Mouse (Mus musculus) hindbrain, postnatal 0 days (tissue): ENCODE data around the gene Aox1. TPM values are rescaled to one million over a fixed set of nuclear protein-coding genes. Genes with fewer than 3 reads are reported as not detected.

Experiments
- ATAC-seq: fragments of 200-750 bp; cut with Nextera tagmentation; 2 replicates; pipeline ENCODE4 v1.8.0; 2017; ENCODE audit warnings: mild to moderate bottlenecking, moderate TSS enrichment, moderate library complexity
- DNase-seq: peaks from one replicate; pipeline ENCODE4 v3.0.0-alpha.2; 2015; ENCODE audit warnings: low spot score
- H3K27ac ChIP-seq: fragments of 300-500 bp; sonication (generic); 2 replicates; pipeline ENCODE4 v1.5.1; 2014; ENCODE audit warnings: mild to moderate bottlenecking
- H3K27me3 ChIP-seq: fragments of 300-500 bp; sonication (generic); 2 replicates; pipeline ENCODE4 v1.6.1; 2014; ENCODE audit warnings: low read length, mixed read lengths; ENCODE audit not compliant: insufficient read depth
- H3K36me3 ChIP-seq: fragments of 300-500 bp; sonication (generic); 2 replicates; pipeline ENCODE4 v1.6.1; 2014; ENCODE audit warnings: low read length, mixed read lengths; ENCODE audit not compliant: insufficient read depth
- H3K4me1 ChIP-seq: fragments of 300-500 bp; sonication (generic); 2 replicates; pipeline ENCODE4 v1.6.1; 2014; ENCODE audit warnings: antibody characterized with exemption, low read length, mixed read lengths; ENCODE audit not compliant: insufficient read depth
- H3K4me2 ChIP-seq: fragments of 300-500 bp; sonication (generic); 2 replicates; pipeline ENCODE4 v1.6.1; 2014; ENCODE audit warnings: low read depth, mild to moderate bottlenecking, low read length, moderate library complexity, mixed read lengths
- H3K4me3 ChIP-seq: fragments of 300-500 bp; sonication (generic); 2 replicates; pipeline ENCODE4 v1.5.1; 2014; ENCODE audit warnings: low read length
- H3K9ac ChIP-seq: fragments of 300-500 bp; sonication (generic); replicated peaks from 2 replicates; pipeline ENCODE4 v1.6.1; 2014; ENCODE audit warnings: mild to moderate bottlenecking, low read length, moderate library complexity, mixed read lengths
- H3K9me3 ChIP-seq: fragments of 300-500 bp; sonication (generic); 2 replicates; pipeline ENCODE4 v1.6.1; 2016; ENCODE audit warnings: low read length, mixed read lengths
- CTCF ChIP-seq: IDR thresholded peaks from 2 replicates; pipeline ENCODE4 v1.5.1; 2016; ENCODE audit warnings: antibody characterized with exemption, control low read depth, low read depth
- WGBS: fragments of 180-500 bp; shearing (Covaris S2); extraction: QIAGEN DNeasy Blood & Tissue Kit; methylation state at CpG from one replicate; pipeline ENCODE4 v1.1.7; 2014; 5-methylcytosine and 5-hydroxymethylcytosine counted together
- polyA plus RNA-seq: library from polyadenylated mRNA; unstranded; fragments of >200 nt; fragmentation: Nextera tagmentation; extraction: Ambion mirVana; gene quantifications from 2 replicates; pipeline ENCODE4 v1.2.1, GENCODE M21; 2015
- total RNA-seq: library from RNA; depleted of rRNA; stranded (reverse); fragments of >200 nt; gene quantifications from 2 replicates; pipeline ENCODE4 v1.2.3, GENCODE M21; 2014

Aox1 gene
- total and polyA plus RNA-seq, 2 experiments from 2014 or later = 0.41 to 0.89 TPM

- Histone ChIP-seq H3K27me3 (no peaks in the 10 kb centered on the region), H3K9ac (no peak overlapping the region), H3K4me2 (no peak overlapping the region), H3K9me3 (no peaks in the 10 kb centered on the region), H3K36me3 (no peaks in the 10 kb centered on the region), H3K27ac (no peak overlapping the region), H3K4me1 (no peaks in the 10 kb centered on the region), H3K4me3 (no peak overlapping the region)
- ATAC-seq (no peak), DNase-seq (no peak)
- no peak for TF ChIP-seq CTCF
- WGBS = 67% methylated on average over 2 of the region's 2 CpGs
Observed at GRCm38 (mm10) chr1:58101531-58102146, 71.9 kb downstream of the Aox1 start.

GRCm38 (mm10) chr1:58102494-58102893 lies 72.8 kb downstream of the Aox1 start:
- TF ChIP-seq CTCF = no peak
- 88% methylated on average over 7 of the region's 7 CpGs for WGBS
- no peak for DNase-seq
- no peaks in the 10 kb centered on the region for H3K27me3 ChIP-seq
- no peaks in the 10 kb centered on the region for H3K9me3 ChIP-seq
- no peak overlapping the region for H3K4me2 ChIP-seq
- H3K4me3 ChIP-seq = no peak overlapping the region
- H3K9ac ChIP-seq = no peak overlapping the region
- no peaks in the 10 kb centered on the region for H3K4me1 ChIP-seq
- H3K36me3 ChIP-seq = no peaks in the 10 kb centered on the region
- no peak for ATAC-seq
- no peak overlapping the region for H3K27ac ChIP-seq

GRCm38 (mm10) chr1:58105685-58106084 lies 76.0 kb downstream of the Aox1 start:
- DNase-seq = no peak
- TF ChIP-seq CTCF = no peak
- no peak overlapping the region for H3K4me3 ChIP-seq
- H3K9me3 ChIP-seq = no peaks in the 10 kb centered on the region
- ATAC-seq = no peak
- H3K27ac ChIP-seq = no peak overlapping the region
- H3K4me2 ChIP-seq = no peak overlapping the region
- no peaks in the 10 kb centered on the region for H3K27me3 ChIP-seq
- no peak overlapping the region for H3K9ac ChIP-seq
- no peaks in the 10 kb centered on the region for H3K4me1 ChIP-seq
- no peaks in the 10 kb centered on the region for H3K36me3 ChIP-seq
- WGBS = 88% methylated on average over 6 of the region's 6 CpGs

- H3K4me1 ChIP-seq = no peaks in the 10 kb centered on the region
- ATAC-seq (no peak), DNase-seq (no peak)
- H3K4me3 ChIP-seq = no peak overlapping the region
- 83% methylated on average over 2 of the region's 2 CpGs for WGBS
- no peaks in the 10 kb centered on the region for H3K9me3 ChIP-seq
- TF ChIP-seq CTCF = no peak
- no peak overlapping the region for H3K9ac ChIP-seq
- no peaks in the 10 kb centered on the region for H3K27me3 ChIP-seq
- no peak overlapping the region for H3K27ac ChIP-seq
- no peaks in the 10 kb centered on the region for H3K36me3 ChIP-seq
- no peak overlapping the region for H3K4me2 ChIP-seq
Observed at GRCm38 (mm10) chr1:58107066-58107465, 77.3 kb downstream of the Aox1 start.

GRCm38 (mm10) chr1:58110241-58110640 lies 80.5 kb downstream of the Aox1 start:
- Histone ChIP-seq H3K27me3 (no peaks in the 10 kb centered on the region), H3K27ac (no peak overlapping the region), H3K36me3 (no peaks in the 10 kb centered on the region), H3K4me1 (no peaks in the 10 kb centered on the region), H3K9ac (no peak overlapping the region), H3K4me2 (no peak overlapping the region), H3K9me3 (no peaks in the 10 kb centered on the region), H3K4me3 (no peak overlapping the region)
- ATAC-seq = no peak
- DNase-seq = no peak
- TF ChIP-seq CTCF = no peak
- 91% methylated on average over 5 of the region's 5 CpGs for whole genome bisulfite sequencing

- Histone ChIP-seq H3K27me3 (no peaks in the 10 kb centered on the region), H3K4me1 (no peaks in the 10 kb centered on the region), H3K27ac (no peak overlapping the region), H3K36me3 (no peaks in the 10 kb centered on the region), H3K9ac (no peak overlapping the region), H3K4me3 (no peak overlapping the region), H3K9me3 (no peaks in the 10 kb centered on the region), H3K4me2 (no peak overlapping the region)
- 77% methylated on average over 4 of the region's 4 CpGs for WGBS
- ATAC-seq (no peak), DNase-seq (no peak)
- TF ChIP-seq CTCF = no peak
Observed at GRCm38 (mm10) chr1:58111315-58111714, 81.6 kb downstream of the Aox1 start.

GRCm38 (mm10) chr1:58112880-58113279 lies 83.1 kb downstream of the Aox1 start, which contains the start of gene Aox3:
Gene Aox3, plus strand, starts transcription at chr1:58113130.
- Histone ChIP-seq H3K27me3 (no peaks in the 10 kb centered on the region), H3K4me1 (no peaks in the 10 kb centered on the region), H3K27ac (no peak within 1 kb of the TSS), H3K4me3 (no peak within 1 kb of the TSS), H3K9ac (no peak within 1 kb of the TSS), H3K9me3 (no peaks in the 10 kb centered on the region), H3K4me2 (peak within 1 kb of the TSS; percentile 33), H3K36me3 (no peaks in the 10 kb centered on the region)
- DNase-seq = peak; percentile 92
- 15% methylated on average over 11 of the region's 11 CpGs for WGBS
- TF ChIP-seq CTCF = peak; percentile 89
- ATAC-seq = peak; percentile 88; the same call in 1 of the 2 replicates
